Mouse (Mus musculus) heart, adult 2 months (tissue): ENCODE measurements around the gene Ptprd. TPM values are rescaled to one million over a fixed set of nuclear protein-coding genes. Genes with fewer than 3 reads are reported as not detected.

Experiments
- DNase-seq, 2 experiments: peaks; one replicate each; pipeline ENCODE4 v3.0.0; 2021
- H3K27ac ChIP-seq: fragments of 200-600 bp; 2 replicates; pipeline ENCODE4 v1.8.1; 2022
- H3K27me3 ChIP-seq: fragments of 200-500 bp; 2 replicates; pipeline ENCODE4 v1.6.1; 2012; ENCODE audit warnings: mild to moderate bottlenecking, low read length, inconsistent platforms, mixed read lengths; ENCODE audit not compliant: control insufficient read depth, insufficient read depth
- H3K36me3 ChIP-seq: fragments of 200-500 bp; 2 replicates; pipeline ENCODE4 v1.6.1; 2012; ENCODE audit warnings: low read length, inconsistent platforms; ENCODE audit not compliant: control insufficient read depth, insufficient read depth
- H3K4me1 ChIP-seq: fragments of 200-500 bp; 2 replicates; pipeline ENCODE4 v1.6.1; 2011; ENCODE audit warnings: low read length; ENCODE audit not compliant: control insufficient read depth, insufficient read depth
- H3K4me3 ChIP-seq: fragments of 200-600 bp; 2 replicates; pipeline ENCODE4 v1.8.1; 2022
- H3K79me2 ChIP-seq: fragments of 200-500 bp; replicated peaks from 2 replicates; pipeline ENCODE4 v1.6.1; 2012; ENCODE audit warnings: mild to moderate bottlenecking, inconsistent platforms, low read length, moderate library complexity, mixed read lengths; ENCODE audit not compliant: control insufficient read depth, insufficient read depth
- H3K9ac ChIP-seq: fragments of 200-500 bp; 2 replicates; pipeline ENCODE4 v1.6.1; 2012; ENCODE audit warnings: low read depth, mild to moderate bottlenecking, control low read depth, inconsistent platforms, low read length, mixed read lengths
- CTCF ChIP-seq: fragments of 200-600 bp; IDR thresholded peaks from 2 replicates; pipeline ENCODE4 v1.8.1; 2022; ENCODE audit warnings: antibody characterized with exemption, mild to moderate bottlenecking, moderate library complexity
- EP300 ChIP-seq: fragments of 200-500 bp; IDR thresholded peaks from 2 replicates; pipeline ENCODE4 v1.6.1; 2011; ENCODE audit warnings: low read depth, low read length, control low read depth; ENCODE audit not compliant: insufficient read depth
- POLR2A ChIP-seq: fragments of 200-500 bp; IDR thresholded peaks from 2 replicates; pipeline ENCODE4 v1.6.1; 2011; ENCODE audit warnings: mild to moderate bottlenecking, low read depth, low read length, control low read depth; ENCODE audit not compliant: insufficient read depth
- WGBS: fragments of 180-500 bp; shearing (Covaris S2); methylation state at CpG from one replicate; pipeline ENCODE4 v1.1.7; 2018; 5-methylcytosine and 5-hydroxymethylcytosine counted together
- intact Hi-C: fragments of 180-260 bp; cut with DNase I; formaldehyde crosslinking; loops from one replicate; pipeline ENCODE4 v1.15.1; 2025
- polyA plus RNA-seq: library from polyadenylated mRNA; depleted of rRNA; stranded (reverse); fragments of >200 nt; gene quantifications from 2 replicates; pipeline ENCODE4 v1.2.3, GENCODE M21; 2012
- total RNA-seq, 2 experiments: library from RNA; stranded (reverse); gene quantifications; 2 replicates each; pipeline ENCODE4 v1.2.3; 2021

Gene Ptprd
- total and polyA plus RNA-seq, 3 experiments: 2.7 to 7.0 (median 5.3) TPM

- no peak for TF ChIP-seq POLR2A
- TF ChIP-seq EP300: no peak
- no peak for TF ChIP-seq CTCF
- no peaks in the 10 kb centered on the region; the same call in 1 of the 2 replicates for H3K79me2 ChIP-seq
- no peak for DNase-seq
- H3K27me3 ChIP-seq: no peaks in the 10 kb centered on the region
- intact Hi-C loops: no loop called here
- H3K9ac ChIP-seq: no peak overlapping the region
- H3K4me3 ChIP-seq: no peak overlapping the region
- no peak overlapping the region for H3K27ac ChIP-seq
- H3K4me1 ChIP-seq: no peaks in the 10 kb centered on the region
- no peaks in the 10 kb centered on the region for H3K36me3 ChIP-seq
- 49% methylated on average over 3 of the region's 3 CpGs for WGBS
These were observed 1898.0 kb downstream of the Ptprd start for GRCm38 (mm10) chr4:76313749-76314148.

- Histone ChIP-seq H3K4me3 (no peak overlapping the region), H3K9ac (no peak overlapping the region), H3K4me1 (no peaks in the 10 kb centered on the region), H3K36me3 (no peaks in the 10 kb centered on the region), H3K79me2 (no peaks in the 10 kb centered on the region; the same call in 1 of the 2 replicates), H3K27me3 (no peaks in the 10 kb centered on the region), H3K27ac (no peak overlapping the region)
- DNase-seq: no peak
- WGBS: 88% methylated on average over 3 of the region's 3 CpGs
- no peak for TF ChIP-seq CTCF
- TF ChIP-seq POLR2A: no peak
- TF ChIP-seq EP300: no peak
- intact Hi-C loops: no loop called here
These were observed 1899.2 kb downstream of the Ptprd start for GRCm38 (mm10) chr4:76312593-76312992.

- H3K4me3 ChIP-seq: no peak overlapping the region
- H3K27me3 ChIP-seq: no peaks in the 10 kb centered on the region
- TF ChIP-seq POLR2A: no peak
- no peak for TF ChIP-seq EP300
- TF ChIP-seq CTCF: no peak
- H3K4me1 ChIP-seq: no peaks in the 10 kb centered on the region
- no peak overlapping the region for H3K27ac ChIP-seq
- no peaks in the 10 kb centered on the region for H3K36me3 ChIP-seq
- H3K9ac ChIP-seq: no peak overlapping the region
- WGBS: 74% methylated on average over 5 of the region's 5 CpGs
- no peak for DNase-seq
- no peaks in the 10 kb centered on the region for H3K79me2 ChIP-seq
- intact Hi-C loops: no loop called here
These were observed 1905.8 kb downstream of the Ptprd start for GRCm38 (mm10) chr4:76305987-76306386.

GRCm38 (mm10) chr4:76297375-76297774 is 1914.4 kb downstream of the Ptprd start:
- intact Hi-C loops: no loop called here
- no peak for DNase-seq
- Histone ChIP-seq H3K4me1 (no peaks in the 10 kb centered on the region), H3K36me3 (no peaks in the 10 kb centered on the region), H3K9ac (no peak overlapping the region), H3K27ac (no peak overlapping the region), H3K27me3 (no peaks in the 10 kb centered on the region), H3K4me3 (no peak overlapping the region), H3K79me2 (no peaks in the 10 kb centered on the region)
- TF ChIP-seq CTCF: no peak
- TF ChIP-seq POLR2A: no peak
- TF ChIP-seq EP300: no peak
- 73% methylated on average over 3 of the region's 3 CpGs for WGBS

DNA sequence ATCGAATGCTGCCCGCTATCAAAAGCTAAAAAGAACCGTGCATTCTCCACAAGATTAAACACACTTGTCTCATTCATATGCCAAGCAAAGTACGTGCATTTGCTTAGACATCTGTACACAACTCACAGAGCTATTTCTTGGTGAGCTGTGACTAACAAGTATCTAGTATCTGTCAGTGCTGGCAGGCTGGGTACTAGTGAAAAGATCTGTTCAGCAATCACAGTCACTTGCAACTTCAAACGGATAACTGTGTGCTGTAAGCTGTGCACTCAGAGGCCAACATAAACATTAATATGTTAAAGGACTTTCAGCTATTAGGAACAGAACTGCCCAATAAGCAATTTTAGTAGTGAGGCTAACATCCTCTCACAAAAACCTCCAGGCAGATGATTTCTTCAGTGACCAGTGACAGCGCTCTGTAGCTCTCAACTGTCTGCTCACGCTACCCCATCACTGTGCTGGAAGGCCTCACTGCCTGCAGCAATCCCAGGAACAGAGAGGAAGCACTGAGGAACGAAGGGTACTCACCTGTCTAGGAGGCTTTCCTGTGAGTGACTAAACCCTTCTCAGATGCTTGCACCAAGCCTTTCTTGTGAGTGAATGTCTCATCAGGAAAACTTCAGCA is 1918.9 kb downstream of the Ptprd start:
- DNase-seq: no peak
- no peak overlapping the region for H3K9ac ChIP-seq
- TF ChIP-seq POLR2A (no peak), CTCF (no peak), EP300 (no peak)
- no peaks in the 10 kb centered on the region for H3K4me1 ChIP-seq
- no peak overlapping the region for H3K4me3 ChIP-seq
- WGBS: 79% methylated on average over 8 of the region's 8 CpGs
- H3K27me3 ChIP-seq: no peaks in the 10 kb centered on the region
- intact Hi-C loops: no loop called here
- H3K79me2 ChIP-seq: no peaks in the 10 kb centered on the region
- H3K36me3 ChIP-seq: no peaks in the 10 kb centered on the region
- no peak overlapping the region for H3K27ac ChIP-seq

GRCm38 (mm10) chr4:76290484-76290818 is 1921.3 kb downstream of the Ptprd start:
- Histone ChIP-seq H3K4me1 (no peaks in the 10 kb centered on the region), H3K36me3 (no peaks in the 10 kb centered on the region), H3K4me3 (no peak overlapping the region), H3K79me2 (no peaks in the 10 kb centered on the region), H3K27ac (no peak overlapping the region), H3K9ac (no peak overlapping the region), H3K27me3 (no peaks in the 10 kb centered on the region)
- 98% methylated on average over 1 of the region's 1 CpGs for WGBS
- intact Hi-C loops: no loop called here
- TF ChIP-seq POLR2A (no peak), CTCF (no peak), EP300 (no peak)
- DNase-seq: no peak
